9 mouse cellular contexts compared by ENCODE assay signal in genomic region chr9:8964512-8965133, GRCm38 (mm10). TPM values are rescaled to one million over a fixed set of nuclear protein-coding genes. Genes with fewer than 3 reads are reported as not detected.
A peak's percentile ranks its signal among the peaks of the same experiment; 100 is the strongest.
DNase-seq lines count a peak whose midpoint lies in the region; TF ChIP-seq lines count a peak whose summit lies in the region.
"Had no signal": no experiment of that assay in that cellular context is flagged by ENCODE, and none has a peak within 500 bp of the region (broad histone marks: within the 10 kb centered on the region; RNA-seq: fewer than 3 reads in every experiment).

No protein-coding gene starts in this region.

- no peak overlapping the region for H3K4me3 ChIP-seq in gastrocnemius, adult 2 months
- H3K4me3 ChIP-seq: megakaryocyte, embryonic 14.5 days had no signal

- peak; percentile 56 for TF ChIP-seq CTCF in gastrocnemius, adult 2 months (IDR thresholded peaks at IDR 0.05)

- intact Hi-C loops in gastrocnemius, adult 2 months (cut with DNase I) = loop anchor here (10.0 kb wide), 1 partner anchor 260 kb away; no protein-coding TSS in a partner anchor

- no peak for DNase-seq in gastrocnemius, adult 2 months
- no peak for DNase-seq in gastrocnemius, postnatal 4 days (ENCODE audit: low spot score in 2 of 2)
- DNase-seq in 3T3-L1 (ENCODE audit: low read depth, low spot score) = peak; percentile 61
- peak; percentile 20 for DNase-seq in adrenal gland, adult 8-10 months
- peak; percentile 27 for DNase-seq in embryo, embryonic 9.5 days (ENCODE audit: extremely low spot score)
- DNase-seq in kidney, postnatal 14 days = peak; percentile 52
- DNase-seq in mesoderm, embryonic 11.5 days (ENCODE audit: low read depth, low spot score) = peak; percentile 48
- DNase-seq in spleen, adult 12 weeks (ENCODE audit: low spot score) = no peak

- no peak overlapping the region for H3K27ac ChIP-seq in gastrocnemius, adult 2 months

RNA-seq across cellular contexts. Expression of gene Gm16485, which starts 7.0 kb away (rescaled TPM):
- not detected for total RNA-seq in gastrocnemius, adult 2 months (2021)
- total RNA-seq in gastrocnemius, postnatal 4 days (2021) = under 1 TPM in 1 of 2 experiments, not detected in 1; 0.05 TPM
- total RNA-seq in adrenal gland, adult 8-10 months (2022) = under 1 TPM; 0.14 to 0.56 (median 0.20) TPM

Comparison
In these comparisons a context has a peak if more than half of its experiments do, and no peak if none do; other contexts are left out.
1. DNase-seq: peak in 3T3-L1 (single experiment), adrenal gland, adult 8-10 months (single experiment), embryo, embryonic 9.5 days (single experiment), kidney, postnatal 14 days (single experiment) and mesoderm, embryonic 11.5 days (single experiment); none in gastrocnemius, adult 2 months (single experiment), gastrocnemius, postnatal 4 days (0 of 2) and spleen, adult 12 weeks (single experiment).